Mouse (Mus musculus) heart, adult 9 months (tissue): Measurements from ENCODE around the gene Dctn2.
"Not testable (repeated sequence)": the region's sequence is repeated elsewhere in the genome, so short reads cannot be mapped to it uniquely, and the experiment has no call there.

ENCODE experiments used
- DNase-seq, 2 experiments: peaks; one replicate each; pipeline ENCODE4 v3.0.0; 2022; ENCODE audit warnings: low spot score in 2 of 2

The Dctn2 gene

DNA sequence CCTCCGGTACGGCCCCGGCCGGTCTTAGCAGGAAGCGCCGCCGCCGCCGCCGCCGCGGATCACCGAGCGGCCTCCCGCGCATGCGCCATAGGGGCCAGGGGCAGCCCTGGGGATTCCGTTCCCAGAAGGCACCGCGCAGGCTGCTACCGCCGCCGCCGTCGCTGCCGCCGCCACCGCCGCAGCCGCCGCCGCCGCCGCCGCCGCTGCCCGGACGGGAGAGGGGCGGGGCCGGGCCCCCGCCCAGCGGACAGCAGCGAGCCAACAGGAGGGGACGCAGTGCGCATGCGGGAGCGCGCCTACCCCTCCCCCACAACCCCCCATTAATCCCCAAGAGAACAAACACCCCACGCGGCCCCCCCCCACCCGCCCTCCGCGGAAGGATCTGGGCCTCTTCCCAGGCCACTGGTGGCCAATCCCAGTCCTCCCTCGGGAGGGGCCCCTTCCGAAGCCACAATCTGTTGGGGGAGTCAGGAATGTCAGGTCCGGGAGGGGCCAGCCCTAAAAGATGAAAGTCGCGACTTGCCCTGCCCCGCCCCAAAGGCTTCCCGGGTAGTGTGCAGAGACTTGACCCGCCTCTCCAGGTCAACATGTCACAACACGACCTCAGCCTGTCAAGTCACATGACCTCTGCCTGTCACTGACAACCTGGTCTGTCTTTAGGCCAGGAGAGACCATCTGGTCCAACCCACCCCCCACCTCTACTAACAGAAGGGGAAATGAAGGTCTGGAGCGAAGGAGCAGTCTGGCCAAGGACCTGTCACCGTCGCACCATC is 22.8 kb downstream of the Dctn2 start, which contains the start of gene Mbd6:
TSS of gene Mbd6 (minus strand) at position 219 of the 773 bp plus-strand sequence.
- DNase-seq, result peak; percentile 92 to 93

DNA sequence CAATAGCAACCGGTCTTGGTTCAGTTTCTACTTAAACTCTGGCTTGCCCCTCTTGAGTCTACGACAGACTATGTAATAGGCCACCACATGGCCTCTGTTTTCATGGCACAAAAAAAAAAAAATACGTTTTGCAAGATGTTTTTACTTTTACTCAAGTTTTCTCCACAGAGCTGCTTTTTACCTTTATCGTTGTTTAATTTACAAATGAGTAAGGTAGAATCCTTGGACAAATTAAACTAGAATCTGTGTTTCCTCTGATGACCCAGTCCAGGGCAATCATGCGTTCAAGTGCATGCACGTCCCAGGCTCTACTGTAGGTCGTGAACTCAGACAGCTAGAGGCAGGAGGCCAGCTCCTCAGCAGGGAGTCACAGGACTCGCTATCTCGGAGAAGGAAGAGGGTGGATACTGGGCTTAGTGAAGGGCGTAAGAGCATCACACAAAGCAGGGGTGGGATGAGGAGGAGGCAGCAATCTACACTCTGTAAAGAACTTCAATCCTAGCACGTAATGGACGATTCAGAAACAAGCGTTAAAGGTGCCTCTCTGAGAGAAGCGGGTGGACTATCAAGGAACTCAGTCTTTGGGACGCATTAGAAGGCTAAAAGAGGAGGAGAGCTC is 23.5 kb downstream of the Dctn2 start:
- DNase-seq, result peak; percentile 82

DNA sequence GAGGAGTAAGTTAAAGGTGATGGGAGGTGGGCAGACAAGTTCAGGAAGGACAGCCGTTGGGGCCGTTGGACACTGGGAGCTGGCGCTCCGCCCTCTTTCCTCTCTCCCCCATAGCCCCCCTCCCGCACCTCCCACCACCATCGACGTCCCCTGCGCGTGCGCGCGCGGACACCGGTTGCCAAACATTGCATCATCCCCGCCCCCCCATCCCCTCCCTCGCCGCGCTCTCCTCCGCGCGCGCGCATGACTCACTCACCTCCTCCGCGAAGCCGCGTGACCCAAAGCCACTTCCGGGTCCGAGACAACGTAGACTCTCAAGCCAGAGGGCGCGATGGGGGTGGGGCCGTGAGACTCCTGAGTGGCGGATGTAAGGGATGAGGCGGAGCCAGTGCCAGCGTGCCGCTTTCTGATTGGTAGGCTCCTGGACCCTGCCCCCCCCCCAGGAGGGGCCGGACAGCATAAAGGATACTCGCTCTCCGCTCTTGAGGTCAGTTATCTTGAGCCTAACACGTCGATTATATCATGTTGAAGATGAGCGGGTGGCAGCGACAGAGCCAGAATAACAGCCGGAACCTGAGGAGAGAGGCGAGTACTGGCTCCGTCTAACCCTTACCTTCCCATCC is 24.2 kb downstream of the Dctn2 start:
- DNase-seq, result peak; percentile 100

DNA sequence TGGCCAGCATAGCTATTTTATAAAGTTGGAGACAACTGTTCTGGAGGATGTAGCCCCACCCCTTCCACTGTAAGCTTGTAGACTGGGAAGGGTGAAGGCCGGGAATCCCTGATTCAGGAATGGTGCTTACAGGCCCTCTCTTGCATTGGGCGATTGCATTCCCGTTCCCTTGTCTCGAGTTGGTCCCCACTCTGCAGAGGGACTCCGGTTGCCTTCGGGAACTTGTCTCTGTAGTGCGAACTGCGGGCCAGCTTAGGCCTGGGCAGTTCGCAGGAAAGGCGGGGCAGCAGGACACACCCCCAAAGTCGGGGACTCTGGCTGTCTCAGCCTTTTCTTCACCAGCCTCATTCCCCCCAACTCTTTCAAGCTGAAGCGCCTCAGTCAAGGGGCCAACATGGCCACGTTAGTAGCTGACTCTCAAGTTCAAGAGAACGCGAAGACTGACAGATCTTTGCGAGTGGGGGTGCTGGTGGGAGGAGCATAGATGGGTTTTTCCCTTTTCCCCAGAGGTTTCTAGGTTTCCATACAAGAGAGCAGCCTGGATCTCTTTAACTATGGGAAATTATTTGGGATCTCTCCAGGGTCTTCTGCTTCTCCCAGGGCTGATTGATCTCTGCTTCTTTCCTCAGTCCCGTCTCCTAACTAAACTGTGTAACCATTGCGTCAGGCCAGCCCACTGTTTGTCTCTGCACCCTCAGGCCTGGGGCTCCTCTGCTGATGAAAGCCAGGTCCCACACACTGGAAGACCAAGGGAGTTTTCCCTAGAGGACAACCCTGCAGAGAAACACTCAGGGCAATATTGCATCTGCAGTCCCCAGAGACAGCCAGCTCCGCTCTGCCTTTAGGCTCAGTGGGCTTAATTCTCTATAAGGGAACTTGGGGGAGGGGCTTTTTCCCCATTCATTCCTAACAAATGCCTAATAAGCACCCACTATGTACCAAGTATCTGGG is 25.0 kb downstream of the Dctn2 start:
- DNase-seq, result no peak

DNA sequence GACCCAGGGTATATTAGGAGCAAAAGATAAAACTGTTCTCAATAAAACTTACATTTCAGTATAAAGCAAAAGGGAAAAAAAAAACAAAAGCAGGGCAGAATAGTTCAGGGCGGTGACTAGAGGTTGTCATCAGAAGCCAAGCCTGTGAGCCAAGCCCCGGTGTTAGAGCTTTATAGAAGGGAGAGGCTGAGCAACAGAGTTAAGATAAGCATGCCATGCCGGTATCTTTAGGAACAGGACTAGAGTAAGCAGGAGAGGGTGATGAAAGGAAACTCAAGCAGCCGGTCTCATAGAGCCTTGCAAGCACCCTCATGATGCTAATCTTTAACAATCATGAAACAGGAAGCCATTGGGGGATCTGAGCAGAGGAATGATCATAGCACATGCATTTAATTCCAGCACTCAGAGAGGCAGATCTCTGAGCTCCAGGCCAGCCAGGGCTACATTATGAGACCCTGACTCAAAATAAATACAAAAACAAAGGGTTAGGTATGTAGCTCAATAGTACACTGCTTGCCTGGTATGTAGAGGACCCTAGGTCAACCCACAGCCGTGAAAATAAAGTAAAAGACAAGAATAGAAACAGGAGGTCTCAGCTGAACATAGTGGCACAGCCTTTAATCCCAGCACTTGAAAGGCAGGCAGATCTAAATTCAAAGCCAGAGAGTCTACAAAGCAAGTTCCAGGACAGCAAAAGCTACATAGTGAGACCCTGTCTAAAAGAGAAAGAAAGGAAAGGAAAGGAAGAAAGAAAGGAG is 25.9 kb downstream of the Dctn2 start:
- DNase-seq, result no peak

DNA sequence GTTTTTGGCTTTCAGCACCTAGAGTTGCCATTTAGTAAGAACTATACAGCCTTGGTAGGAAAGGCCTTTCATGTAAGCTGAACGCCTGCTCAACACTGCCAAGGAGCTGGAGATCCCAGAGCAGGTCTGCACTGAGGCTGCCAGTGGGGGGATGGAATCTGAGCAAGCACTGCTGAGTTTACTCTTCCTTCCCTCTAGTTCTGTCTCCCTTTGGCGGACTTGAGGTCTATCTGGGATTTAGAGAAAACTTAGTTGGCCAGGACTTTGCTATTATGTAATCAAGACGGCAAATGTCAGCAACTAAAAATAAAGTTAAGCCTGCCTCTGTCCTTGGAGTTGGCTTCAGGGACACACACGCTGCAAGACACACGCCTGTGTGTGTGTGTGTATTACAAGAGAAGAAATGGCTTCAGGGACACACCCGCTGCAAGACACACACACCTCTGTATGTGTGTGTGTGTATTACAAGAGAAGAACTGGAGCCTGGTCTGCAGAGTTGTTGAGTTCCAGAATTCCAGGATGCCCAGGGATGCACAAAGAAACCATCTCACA is 26.9 kb downstream of the Dctn2 start:
- peak; percentile 80 to 81 for DNase-seq

DNA sequence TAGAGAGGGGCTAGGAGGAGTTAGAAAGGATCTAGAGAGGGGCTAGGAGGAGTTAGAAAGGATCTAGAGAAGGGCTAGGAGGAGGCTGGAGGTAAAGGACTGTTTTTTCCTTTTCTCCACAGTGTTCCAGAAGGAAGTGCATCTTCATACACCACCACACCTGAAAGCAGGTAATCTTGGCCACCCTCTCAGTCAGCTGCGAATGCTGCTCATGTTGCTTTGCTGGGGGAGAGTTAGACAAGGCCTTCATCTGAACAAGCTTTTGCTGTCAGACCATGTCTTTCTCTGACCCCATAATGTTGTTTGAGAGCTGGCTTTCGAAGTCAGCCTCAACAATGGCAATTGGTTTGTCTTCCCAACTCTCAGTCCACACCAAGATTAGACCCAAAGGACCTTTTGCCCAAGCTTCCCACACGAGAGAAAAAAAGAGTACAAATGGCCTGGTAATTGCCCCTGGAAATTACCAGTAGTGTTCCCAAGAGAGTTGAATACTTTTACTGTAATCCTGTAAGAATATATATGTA is 27.5 kb downstream of the Dctn2 start:
- no peak for DNase-seq

DNA sequence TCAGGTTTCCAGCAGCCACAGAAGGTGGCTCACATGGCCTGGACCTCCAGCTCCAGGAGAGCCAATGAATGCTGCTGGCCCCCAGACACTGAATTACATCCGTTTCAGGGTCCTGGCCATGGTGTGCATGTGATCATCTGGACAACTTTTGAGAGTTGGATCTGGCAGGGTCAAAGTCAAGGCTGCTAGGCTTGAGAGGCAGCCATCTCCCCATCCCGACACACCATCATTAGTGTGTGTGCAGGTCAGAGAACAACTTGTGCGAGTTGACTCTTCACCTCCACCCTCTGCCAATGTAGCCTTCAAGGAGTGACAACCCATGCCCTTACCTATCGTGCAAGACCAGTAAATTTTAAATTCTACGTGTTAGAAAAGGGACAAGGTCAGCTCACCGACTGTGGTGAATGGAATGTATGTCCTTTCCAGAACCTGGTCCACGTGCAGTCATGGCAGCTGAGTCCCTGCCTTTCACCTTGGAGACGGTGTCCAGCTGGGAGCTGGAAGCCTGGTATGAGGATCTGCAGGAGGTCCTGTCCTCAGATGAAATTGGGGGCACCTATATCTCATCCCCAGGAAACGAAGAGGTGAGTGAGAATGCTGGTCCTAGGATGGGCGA is 28.8 kb downstream of the Dctn2 start:
- DNase-seq, result no peak

DNA sequence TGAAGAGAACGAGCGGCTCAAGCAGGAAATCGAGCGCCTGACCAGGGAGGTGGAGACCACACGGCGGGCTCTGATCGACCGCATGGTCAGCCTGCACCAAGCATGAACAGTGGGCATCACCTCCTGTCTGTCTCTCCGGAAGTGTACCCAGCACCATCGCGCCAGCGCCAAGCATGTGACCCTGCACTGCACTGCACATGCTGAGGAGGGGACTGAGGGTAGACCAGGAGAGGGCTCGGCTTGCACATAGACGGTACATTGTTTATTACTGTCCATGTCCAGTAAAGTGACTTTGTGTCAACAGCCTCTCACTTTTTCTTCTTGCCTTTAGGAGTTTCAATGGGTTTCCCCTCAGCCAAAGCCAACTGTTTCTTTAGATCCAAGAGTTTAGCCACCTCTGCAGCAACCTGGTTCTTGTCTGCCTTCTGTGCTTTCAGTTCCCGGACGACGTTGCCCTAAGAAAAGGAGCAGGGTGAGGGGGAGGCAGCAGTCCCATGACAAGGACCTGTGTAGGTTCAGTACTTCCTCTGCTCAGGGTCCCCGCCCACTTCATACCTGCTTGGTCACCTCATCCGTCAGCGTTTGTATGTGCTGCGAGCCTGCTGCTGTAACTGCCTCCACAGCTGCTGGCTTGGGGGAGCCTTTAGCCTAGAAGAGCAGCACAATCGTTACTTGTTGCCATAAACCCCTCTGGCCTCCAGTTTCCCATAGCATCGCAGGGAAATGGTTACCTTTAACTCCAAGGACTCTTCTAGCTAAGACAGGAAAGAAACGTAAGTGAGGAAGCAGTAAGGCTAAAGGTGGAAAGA is 30.0 kb downstream of the Dctn2 start:
- no peak for DNase-seq

DNA sequence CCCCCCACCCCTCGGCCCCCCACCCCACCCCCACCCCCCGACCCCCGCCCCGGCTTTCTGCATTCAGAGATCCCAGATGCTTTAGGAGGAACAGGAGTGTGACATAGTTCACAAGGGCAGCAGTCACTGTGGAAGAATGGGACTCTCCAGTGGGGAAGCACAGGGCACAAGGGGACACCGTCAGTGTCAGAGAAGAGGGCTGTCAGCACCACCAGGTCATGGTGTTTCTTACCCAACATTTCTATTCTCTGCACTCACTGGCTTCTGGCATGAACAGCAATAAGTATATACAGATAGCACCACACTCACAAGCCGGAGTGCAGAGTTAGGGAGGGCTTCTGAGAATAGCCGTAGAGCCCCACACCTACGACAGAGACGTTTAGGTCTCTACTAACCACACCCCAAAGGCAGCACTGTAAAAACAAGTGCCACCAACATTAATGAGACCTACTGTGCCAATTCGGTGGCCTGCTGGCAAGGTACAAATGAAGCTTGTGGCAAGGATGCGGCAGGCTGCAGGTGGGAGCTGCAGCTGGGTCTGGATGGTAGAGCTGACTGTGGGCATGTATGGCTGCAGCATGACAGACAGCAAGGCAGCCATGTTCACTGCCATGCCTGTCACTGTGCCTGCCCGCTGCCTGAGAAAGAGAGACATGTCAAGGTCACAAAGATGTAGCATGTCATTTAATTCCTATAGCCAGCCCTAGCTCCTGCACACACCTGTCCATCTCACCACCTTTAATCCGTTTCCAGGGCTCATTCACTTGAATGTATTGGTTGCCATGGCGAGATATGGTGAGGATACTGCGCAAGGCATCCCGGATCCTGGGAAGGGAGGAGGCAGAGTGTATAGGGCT is 31.1 kb downstream of the Dctn2 start:
- DNase-seq, result no peak

DNA sequence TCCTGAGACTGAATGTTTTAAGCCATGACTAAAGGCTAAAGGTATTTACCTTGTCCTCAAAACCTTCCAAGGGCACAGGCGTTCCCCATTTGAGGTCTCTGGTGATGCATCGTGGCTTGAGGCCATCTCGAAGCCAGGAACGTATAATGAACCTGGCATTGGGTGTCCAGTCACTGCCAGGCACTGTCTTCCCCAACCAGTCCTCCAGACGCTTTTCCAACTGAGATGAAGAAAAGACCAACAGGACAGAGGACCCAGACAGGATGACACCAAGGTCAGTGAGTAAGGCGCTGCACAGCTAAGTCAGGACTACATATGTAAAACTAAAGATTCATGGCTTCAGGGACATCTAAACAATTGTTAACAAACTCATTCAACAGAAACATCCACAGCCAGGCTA is 34.2 kb downstream of the Dctn2 start:
- DNase-seq, result no peak

DNA sequence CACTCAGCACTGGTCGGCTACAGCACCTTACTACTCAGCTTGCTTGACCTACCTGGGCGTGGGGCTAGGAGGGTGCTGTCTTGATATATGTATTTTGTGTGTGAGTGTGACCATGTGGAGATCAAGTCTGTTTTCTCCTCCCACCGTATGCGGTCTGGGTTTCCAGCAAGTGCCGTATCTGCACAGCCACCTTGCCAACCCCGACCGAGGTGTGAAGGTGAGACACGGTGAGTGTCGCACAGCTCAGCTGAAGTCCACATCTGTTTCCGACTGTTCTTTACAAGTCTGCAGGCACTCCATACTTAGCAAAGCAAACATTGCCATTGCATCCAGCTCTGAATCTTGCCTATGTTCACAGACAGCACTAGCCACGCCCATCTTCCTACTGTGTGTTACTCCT is 37.0 kb downstream of the Dctn2 start:
- no peak for DNase-seq

DNA sequence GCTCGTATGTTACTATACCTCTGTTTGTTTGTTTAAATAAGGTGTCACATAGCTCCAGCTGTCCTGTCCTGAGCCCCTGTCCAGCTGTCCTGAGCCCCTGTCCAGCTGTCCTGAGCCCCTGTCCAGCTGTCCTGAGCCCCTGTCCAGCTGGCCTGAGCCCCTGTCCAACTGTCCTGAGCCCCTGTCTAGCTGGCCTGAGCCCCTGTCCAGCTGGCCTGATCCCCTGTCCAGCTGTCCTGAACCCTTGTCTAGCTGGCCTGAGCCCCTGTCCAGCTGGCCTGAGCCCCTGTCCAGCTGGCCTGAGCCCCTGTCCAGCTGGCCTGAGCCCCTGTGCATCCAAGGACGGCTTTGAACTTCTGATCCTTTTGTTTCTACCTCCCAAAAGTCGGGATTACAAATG is 43.0 kb downstream of the Dctn2 start:
- DNase-seq, result not testable (repeated sequence)

DNA sequence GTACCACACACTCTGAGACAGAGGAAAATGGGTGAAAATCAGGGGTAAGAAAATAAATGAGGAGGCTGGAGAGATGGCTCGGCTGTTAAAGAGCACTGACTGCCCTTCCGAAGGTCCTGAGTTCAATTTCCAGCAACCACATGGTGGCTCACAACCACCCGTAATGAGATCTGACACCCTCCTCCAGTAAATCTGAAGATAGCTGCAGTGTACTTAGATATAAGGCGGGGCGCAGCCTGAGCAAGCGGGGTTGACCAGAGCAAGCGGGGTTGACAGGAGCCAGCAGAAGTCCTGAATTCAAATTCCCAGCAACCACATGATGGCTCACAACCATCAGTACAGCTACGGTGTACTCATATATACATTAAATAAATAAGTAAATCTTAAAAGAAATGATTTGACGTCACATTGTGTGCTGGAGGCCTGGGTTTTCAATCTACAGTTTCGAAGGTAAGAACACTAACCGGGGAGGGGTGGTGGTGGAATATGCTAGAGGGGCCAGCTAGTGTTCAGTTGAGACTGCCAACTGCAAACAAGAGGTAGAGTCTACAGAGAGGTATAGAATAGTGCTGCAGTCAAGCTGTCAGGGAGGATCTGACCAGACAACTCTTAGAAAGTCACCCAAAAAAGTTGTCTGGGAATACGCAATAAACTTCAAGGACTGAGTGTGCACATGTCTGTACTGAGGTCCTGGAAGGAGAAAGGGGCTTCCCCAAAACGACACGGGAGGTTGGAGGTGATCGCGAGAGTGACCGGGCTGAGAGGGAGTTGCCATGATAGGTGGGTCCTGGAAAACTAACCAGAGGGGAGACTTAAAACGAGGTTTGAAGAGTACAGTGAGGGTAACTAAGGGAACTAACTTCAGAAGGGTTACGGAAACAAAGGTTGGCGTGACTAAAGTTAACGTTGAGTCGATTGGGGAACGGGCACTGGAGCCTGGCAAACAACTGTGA is 44.6 kb downstream of the Dctn2 start:
- DNase-seq, result no peak

DNA sequence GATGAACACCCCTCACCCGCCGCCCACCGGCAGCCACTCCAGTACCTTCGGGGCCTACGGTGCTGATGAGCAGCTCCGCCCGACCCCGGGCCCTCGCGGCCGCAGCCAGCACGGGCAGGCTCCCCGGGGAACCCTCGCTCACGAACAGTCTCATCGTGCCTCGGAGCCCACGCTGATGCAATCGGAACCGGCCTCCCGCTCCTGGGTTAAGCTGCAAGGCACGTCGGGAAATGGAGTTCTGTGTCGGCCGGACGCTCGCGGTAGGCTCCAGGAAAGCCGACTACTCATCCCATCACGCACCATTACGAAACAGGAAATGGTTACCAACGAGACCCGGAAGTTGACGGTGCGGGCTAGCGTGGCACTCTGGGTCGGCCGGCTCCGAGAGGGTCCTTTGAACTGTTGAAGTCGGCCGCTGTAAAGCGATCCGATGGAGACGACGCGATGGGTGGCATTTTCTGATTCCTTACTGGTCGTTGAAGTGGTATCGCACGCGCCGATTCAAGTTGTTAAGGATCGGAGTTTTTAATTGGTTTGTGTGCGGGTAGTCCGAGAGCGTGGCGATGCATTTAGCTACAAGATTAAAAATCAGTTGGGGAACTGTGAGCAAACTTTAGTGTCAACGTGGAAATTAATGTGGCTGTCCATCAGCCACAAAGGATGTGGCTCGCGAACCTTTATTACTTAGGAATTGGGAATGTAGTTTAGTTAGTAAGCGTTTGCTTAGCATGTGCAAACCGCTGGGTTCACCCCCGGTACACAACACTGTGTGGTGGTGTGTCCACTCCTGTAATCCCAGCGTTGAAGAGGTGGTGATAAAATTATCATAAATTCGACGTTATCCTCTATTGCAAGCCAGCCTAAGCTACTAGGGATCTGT is 45.5 kb downstream of the Dctn2 start, which contains the start of gene Mars:
TSS of gene Mars (minus strand) at position 311 of the 880 bp plus-strand sequence.
- DNase-seq, result peak; percentile 97

DNA sequence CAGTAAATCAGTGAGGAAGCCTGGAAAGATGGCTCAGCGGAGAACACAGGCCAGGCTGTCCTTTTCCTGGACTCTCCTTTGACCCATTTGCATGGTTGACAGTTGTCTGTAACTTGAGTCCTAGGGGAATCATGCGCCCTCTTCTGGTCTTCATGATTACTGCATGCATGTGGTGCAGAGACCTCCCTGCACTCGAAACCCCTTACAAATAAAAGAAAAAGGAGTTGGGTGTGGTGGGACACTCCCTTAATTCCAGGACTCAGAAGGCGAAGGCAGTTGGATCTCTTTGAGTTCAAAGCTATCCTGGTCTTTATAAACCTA is 46.1 kb downstream of the Dctn2 start:
- DNase-seq, result peak; percentile 80 to 88
